Mouse (Mus musculus): ENCODE results near the gene Mapk8ip3. TPM values are rescaled to one million over a fixed set of nuclear protein-coding genes. Genes with fewer than 3 reads are reported as not detected.

Gene Mapk8ip3
- polyA plus RNA-seq, 1 experiment from 2014 or later, result 5.3 TPM

DNA sequence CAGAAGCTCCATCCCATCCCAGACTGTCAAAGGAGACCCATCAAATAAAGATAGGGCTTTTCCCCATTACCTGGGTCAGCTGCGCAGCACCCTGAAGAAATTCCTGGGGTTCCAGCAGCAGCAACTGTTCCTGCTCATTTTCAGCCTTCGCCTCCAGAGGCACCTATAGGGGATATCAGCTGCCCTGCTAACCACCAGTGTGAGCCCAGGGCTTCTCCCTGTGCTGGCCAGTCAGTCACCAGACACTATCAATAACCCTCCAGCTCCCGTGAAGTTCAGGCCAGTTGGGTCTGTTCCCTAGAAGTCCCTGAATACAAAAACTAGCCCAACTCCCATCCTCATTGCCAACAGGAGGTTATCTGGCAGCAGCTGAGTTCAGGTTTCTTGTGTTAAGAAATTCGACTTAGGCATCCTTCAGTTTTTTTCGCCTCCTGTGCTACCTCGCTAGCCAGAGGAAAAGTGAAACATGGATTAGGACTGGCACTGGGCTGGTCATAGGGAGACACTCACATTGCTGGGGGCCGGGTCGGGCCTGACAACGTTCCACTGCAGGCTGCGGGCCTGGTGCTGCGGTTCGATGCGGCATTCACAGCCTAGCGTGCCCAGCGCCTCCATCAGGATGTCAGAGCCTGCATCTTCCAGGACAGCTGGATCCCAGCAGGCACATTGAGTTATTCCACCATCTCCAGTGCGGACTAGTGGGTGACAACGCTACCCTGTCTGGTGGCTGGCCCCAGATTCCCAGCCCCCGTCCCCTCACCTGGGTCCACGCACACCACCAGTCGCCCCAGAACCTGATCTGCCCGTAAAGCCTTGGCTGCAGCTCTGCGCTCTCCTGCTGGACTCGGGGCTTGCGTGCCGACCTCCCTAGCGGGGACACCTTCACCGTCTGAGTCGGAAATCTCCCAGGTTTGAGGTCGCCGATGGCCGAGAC lies 42.4 kb downstream of the Mapk8ip3 start:
- 0 out of 2 replicates have a peak, but pooled peaks cover 7% of the 10 kb centered on the region for H3K4me1 ChIP-seq (replicated peaks; ENCODE audit: control insufficient read depth, insufficient read depth, low read length)
- H3K27ac ChIP-seq (ENCODE audit: low read depth, low read length), result peak overlapping the region; percentile 86; the same call in 1 of the 2 replicates
- H3K9ac ChIP-seq (ENCODE audit: low read depth, low read length), result peak overlapping the region; percentile 88
- WGBS, result 9% methylated on average over 31 of the region's 31 CpGs
- peak overlapping the region; percentile 94 for H3K4me2 ChIP-seq (replicated peaks; ENCODE audit: low read depth)
- H3K36me3 ChIP-seq (ENCODE audit: control insufficient read depth, insufficient read depth), result peaks cover 54% of the 10 kb centered on the region
- H3K4me3 ChIP-seq (ENCODE audit: low read depth, low read length), result peak overlapping the region; percentile 85
- peak; percentile 9; the same call in 1 of the 2 replicates for ATAC-seq
- H3K27me3 ChIP-seq (replicated peaks; ENCODE audit: control insufficient read depth, insufficient read depth, low read length), result no peaks in the 10 kb centered on the region
- no peaks in the 10 kb centered on the region for H3K9me3 ChIP-seq (ENCODE audit: control insufficient read depth)
- TF ChIP-seq CTCF (IDR thresholded peaks at IDR 0.05; ENCODE audit: low read depth), result peak; percentile 15; the same call in 1 of the 2 replicates

DNA sequence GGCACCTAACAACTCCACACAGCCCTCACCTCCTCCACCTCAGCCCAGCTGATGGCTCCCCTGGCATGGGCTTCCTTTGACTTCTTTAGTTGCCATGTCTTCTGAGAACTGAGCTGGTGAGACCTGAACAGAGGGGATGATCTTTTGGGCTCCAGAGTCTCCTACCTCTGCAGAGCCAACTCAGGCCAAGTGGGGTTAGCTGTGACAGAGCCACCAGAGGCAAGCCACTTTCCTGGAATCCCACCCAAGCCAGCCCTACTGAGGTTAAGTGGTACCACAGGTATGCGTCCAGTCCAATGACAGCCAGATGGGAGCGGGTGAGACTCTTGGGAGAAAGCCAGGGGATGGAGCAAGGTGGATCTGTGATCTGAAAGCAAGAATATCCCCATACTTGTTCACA lies 43.5 kb downstream of the Mapk8ip3 start:
- H3K4me2 ChIP-seq (replicated peaks; ENCODE audit: low read depth), result no peak overlapping the region
- no peak overlapping the region for H3K9ac ChIP-seq (ENCODE audit: low read depth, low read length)
- no peak overlapping the region for H3K27ac ChIP-seq (ENCODE audit: low read depth, low read length)
- H3K4me3 ChIP-seq (ENCODE audit: low read depth, low read length), result no peak overlapping the region
- 100% methylated on average over 2 of the region's 2 CpGs for WGBS
- TF ChIP-seq CTCF (IDR thresholded peaks at IDR 0.05; ENCODE audit: low read depth), result no peak
- H3K27me3 ChIP-seq (replicated peaks; ENCODE audit: control insufficient read depth, insufficient read depth, low read length), result no peaks in the 10 kb centered on the region
- 0 out of 2 replicates have a peak, but pooled peaks cover 7% of the 10 kb centered on the region for H3K4me1 ChIP-seq (replicated peaks; ENCODE audit: control insufficient read depth, insufficient read depth, low read length)
- H3K9me3 ChIP-seq (ENCODE audit: control insufficient read depth), result no peaks in the 10 kb centered on the region
- no peak for ATAC-seq
- peaks cover 47% of the 10 kb centered on the region for H3K36me3 ChIP-seq (ENCODE audit: control insufficient read depth, insufficient read depth)

DNA sequence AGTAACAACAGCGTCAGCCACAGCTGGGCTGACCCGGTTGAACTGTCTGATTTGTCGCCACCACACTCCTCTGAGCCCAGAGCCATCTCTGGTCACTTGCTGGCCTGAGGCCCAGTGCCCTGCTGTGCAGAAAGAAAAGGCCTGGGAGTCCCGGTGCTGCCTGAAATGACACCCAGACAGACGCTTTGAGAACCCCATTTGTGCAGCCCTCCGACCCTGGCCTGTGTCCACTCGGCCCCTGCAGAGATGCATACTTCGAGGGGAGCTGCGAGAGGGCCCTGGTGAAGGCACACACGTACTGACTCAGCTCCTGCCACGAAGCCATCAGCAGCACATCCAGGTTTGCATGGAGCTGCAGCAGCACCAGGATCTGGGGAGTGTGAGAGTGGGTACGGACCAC lies 44.0 kb downstream of the Mapk8ip3 start:
- 90% methylated on average over 12 of the region's 12 CpGs for WGBS
- Histone ChIP-seq H3K4me2 (replicated peaks; ENCODE audit: low read depth) (no peak overlapping the region), H3K4me1 (replicated peaks; ENCODE audit: control insufficient read depth, insufficient read depth, low read length) (0 out of 2 replicates have a peak, but pooled peaks cover 7% of the 10 kb centered on the region), H3K36me3 (ENCODE audit: control insufficient read depth, insufficient read depth) (peaks cover 44% of the 10 kb centered on the region), H3K9ac (ENCODE audit: low read depth, low read length) (no peak overlapping the region), H3K9me3 (ENCODE audit: control insufficient read depth) (no peaks in the 10 kb centered on the region), H3K27me3 (replicated peaks; ENCODE audit: control insufficient read depth, insufficient read depth, low read length) (no peaks in the 10 kb centered on the region), H3K27ac (ENCODE audit: low read depth, low read length) (no peak overlapping the region), H3K4me3 (ENCODE audit: low read depth, low read length) (no peak overlapping the region)
- ATAC-seq, result no peak
- no peak for TF ChIP-seq CTCF (IDR thresholded peaks at IDR 0.05; ENCODE audit: low read depth)

DNA sequence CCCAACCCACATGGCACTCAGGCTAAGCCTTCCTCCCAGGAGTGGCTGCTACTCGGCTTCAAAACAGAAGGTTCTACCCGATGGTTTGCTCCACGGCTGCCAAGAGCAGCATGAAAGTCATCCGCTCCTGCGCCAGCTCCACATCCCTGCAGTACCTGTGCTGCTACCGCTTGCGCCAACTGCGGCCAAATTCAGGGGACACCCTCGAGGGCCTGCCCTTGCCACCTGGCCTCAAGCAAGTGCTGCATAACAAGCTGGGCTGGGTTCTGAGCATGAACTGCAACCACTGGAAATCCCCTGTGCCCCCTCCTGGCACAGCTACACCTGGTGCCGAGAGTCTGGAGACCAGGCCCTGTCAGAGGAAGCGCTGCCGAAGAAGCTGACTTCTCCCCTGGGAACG lies 45.5 kb downstream of the Mapk8ip3 start:
- H3K9me3 ChIP-seq (ENCODE audit: control insufficient read depth), result no peaks in the 10 kb centered on the region
- H3K4me3 ChIP-seq (ENCODE audit: low read depth, low read length), result no peak overlapping the region
- 0 out of 2 replicates have a peak, but pooled peaks cover 14% of the 10 kb centered on the region for H3K4me1 ChIP-seq (replicated peaks; ENCODE audit: control insufficient read depth, insufficient read depth, low read length)
- 0 out of 2 replicates have a peak overlapping the region, but pooled peaks have one; percentile 28 for H3K27ac ChIP-seq (ENCODE audit: low read depth, low read length)
- peaks cover 40% of the 10 kb centered on the region for H3K36me3 ChIP-seq (ENCODE audit: control insufficient read depth, insufficient read depth)
- ATAC-seq, result no peak
- H3K9ac ChIP-seq (ENCODE audit: low read depth, low read length), result no peak overlapping the region
- no peak overlapping the region for H3K4me2 ChIP-seq (replicated peaks; ENCODE audit: low read depth)
- no peaks in the 10 kb centered on the region for H3K27me3 ChIP-seq (replicated peaks; ENCODE audit: control insufficient read depth, insufficient read depth, low read length)
- TF ChIP-seq CTCF (IDR thresholded peaks at IDR 0.05; ENCODE audit: low read depth), result no peak
- 83% methylated on average over 13 of the region's 13 CpGs for WGBS

DNA sequence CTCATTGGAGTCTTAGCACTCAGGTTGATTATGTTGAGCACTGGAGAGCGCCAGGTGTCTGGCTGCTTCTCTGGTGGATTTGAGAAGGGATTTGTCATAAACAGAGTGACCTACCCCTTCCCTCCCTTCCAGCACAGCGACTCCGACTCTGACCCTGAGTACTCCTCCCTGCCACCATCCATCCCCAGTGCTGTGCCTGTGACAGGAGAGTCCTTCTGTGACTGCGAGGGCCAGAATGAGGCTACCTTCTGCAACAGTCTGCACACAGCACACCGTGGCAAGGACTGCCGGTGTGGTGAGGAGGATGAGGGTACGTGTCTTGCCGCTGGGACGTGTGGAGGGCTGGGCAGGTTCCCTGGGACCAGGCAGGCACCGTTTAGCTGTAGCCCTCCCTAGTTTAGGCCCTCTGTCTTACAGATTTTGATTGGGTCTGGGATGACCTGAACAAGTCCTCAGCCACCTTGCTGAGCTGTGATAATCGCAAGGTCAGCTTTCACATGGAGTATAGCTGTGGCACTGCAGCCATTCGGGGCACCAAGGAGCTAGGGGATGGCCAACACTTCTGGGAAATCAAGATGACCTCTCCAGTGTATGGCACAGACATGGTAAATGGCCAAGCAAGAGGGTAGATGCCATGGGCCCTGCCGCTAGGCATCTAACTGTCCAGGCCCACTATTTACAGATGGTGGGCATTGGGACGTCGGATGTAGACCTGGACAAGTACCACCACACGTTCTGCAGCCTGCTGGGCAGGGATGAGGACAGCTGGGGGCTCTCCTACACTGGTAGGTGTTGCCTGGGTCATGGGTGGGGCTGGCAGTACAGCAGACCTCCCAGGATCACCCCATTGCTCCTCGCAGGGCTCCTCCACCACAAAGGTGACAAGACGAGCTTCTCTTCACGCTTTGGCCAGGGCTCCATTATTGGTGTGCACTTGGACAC lies 46.4 kb downstream of the Mapk8ip3 start:
- H3K27me3 ChIP-seq (replicated peaks; ENCODE audit: control insufficient read depth, insufficient read depth, low read length), result no peaks in the 10 kb centered on the region
- H3K36me3 ChIP-seq (ENCODE audit: control insufficient read depth, insufficient read depth), result peaks cover 40% of the 10 kb centered on the region
- no peak overlapping the region for H3K4me3 ChIP-seq (ENCODE audit: low read depth, low read length)
- no peaks in the 10 kb centered on the region for H3K9me3 ChIP-seq (ENCODE audit: control insufficient read depth)
- no peak for ATAC-seq
- no peak overlapping the region for H3K27ac ChIP-seq (ENCODE audit: low read depth, low read length)
- peaks cover 16% of the 10 kb centered on the region; the same call in 1 of the 2 replicates for H3K4me1 ChIP-seq (replicated peaks; ENCODE audit: control insufficient read depth, insufficient read depth, low read length)
- WGBS, result 80% methylated on average over 19 of the region's 19 CpGs
- no peak overlapping the region for H3K4me2 ChIP-seq (replicated peaks; ENCODE audit: low read depth)
- no peak for TF ChIP-seq CTCF (IDR thresholded peaks at IDR 0.05; ENCODE audit: low read depth)
- H3K9ac ChIP-seq (ENCODE audit: low read depth, low read length), result no peak overlapping the region
